Mouse (Mus musculus) spleen, postnatal 10 days (tissue): ENCODE results near the gene Prima1.

Source experiments
- DNase-seq, 2 experiments: peaks; one replicate each; pipeline ENCODE4 v3.0.0; 2021 to 2022; ENCODE audit warnings: low spot score in 2 of 2

The Prima1 gene

DNA sequence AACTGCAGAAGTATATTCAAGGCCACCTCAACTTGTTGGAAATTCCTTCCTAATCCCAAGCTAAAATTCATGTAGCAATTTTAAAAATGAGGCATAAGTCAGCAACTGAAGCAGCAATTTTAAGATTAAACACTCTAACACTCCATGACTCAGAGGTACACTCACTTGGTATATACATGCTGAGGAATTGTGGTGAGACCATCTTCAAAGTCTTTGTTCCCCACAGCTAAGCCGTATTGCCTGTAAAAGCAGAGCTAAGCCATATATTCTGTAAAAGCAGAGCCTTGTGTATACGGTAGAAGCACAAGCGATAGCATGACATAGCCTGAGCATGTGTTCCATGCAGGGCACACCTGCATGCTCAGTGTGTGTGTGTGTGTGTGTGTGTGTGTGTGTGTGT, 86.5 kb downstream of the Prima1 start:
- no peak for DNase-seq

GRCm38 (mm10) chr12:103154927-103155326, 87.0 kb downstream of the Prima1 start:
- DNase-seq: no peak

GRCm38 (mm10) chr12:103150247-103150646, 91.7 kb downstream of the Prima1 start:
- no peak for DNase-seq
